ENCODE assay signal across 8 mouse cellular contexts in the genomic region with DNA sequence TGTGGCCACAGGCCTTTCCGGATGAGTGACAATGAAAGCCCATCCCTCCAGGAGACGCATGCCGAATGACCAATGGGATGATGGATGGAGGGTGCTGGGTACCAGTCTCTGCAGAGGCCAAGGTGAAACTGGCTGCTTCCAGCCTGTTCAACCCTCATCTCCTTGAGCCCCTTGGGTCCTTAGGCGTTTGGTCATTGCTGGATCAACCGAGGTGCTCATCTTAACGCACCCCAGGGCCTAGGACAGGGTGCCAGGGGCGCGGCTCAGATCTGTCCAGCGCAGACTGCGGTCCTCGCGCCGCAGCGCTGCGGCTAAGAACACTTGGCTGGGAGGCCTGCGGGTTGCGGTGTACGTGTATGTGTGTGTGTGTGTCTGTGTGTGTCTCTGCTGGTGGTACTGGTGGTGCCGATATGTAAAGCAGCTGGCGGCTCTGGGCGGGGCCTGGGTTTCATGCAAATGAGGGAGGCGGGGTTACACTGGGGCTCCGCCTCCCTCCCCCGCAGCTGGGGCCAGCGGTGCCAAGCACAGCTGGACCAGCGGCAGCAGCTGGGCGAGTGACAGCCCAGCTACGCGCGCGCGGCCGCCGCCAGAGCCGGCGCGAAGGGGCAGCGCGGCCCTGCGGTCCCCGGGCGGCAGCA. TPM values are rescaled to one million over a fixed set of nuclear protein-coding genes. Genes with fewer than 3 reads are reported as not detected.
DNase-seq lines count a peak whose midpoint lies in the region; ATAC-seq lines count a peak whose summit lies in the region.

Gene Prkcb (plus strand): TSS at position 147 of the 638 bp plus-strand sequence.

- peaks cover 58% of the 10 kb centered on the region for H3K27me3 ChIP-seq in embryonic facial prominence, embryonic 10.5 days (replicated peaks; ENCODE audit: low read depth, poor library complexity, severe bottlenecking)
- H3K27me3 ChIP-seq in limb, embryonic 10.5 days (ENCODE audit: low read depth, poor library complexity, severe bottlenecking) = peaks cover 54% of the 10 kb centered on the region
- H3K27me3 ChIP-seq in midbrain, embryonic 11.5 days (ENCODE audit: control insufficient read depth, insufficient read depth, low read length) = peaks cover 17% of the 10 kb centered on the region

- no peaks in the 10 kb centered on the region for H3K36me3 ChIP-seq in embryonic facial prominence, embryonic 10.5 days (replicated peaks)
- no peaks in the 10 kb centered on the region for H3K36me3 ChIP-seq in limb, embryonic 10.5 days
- H3K36me3 ChIP-seq in midbrain, embryonic 11.5 days (ENCODE audit: control insufficient read depth, insufficient read depth, low read length) = no peaks in the 10 kb centered on the region

- H3K4me1 ChIP-seq in embryonic facial prominence, embryonic 10.5 days = peaks cover 25% of the 10 kb centered on the region
- H3K4me1 ChIP-seq in limb, embryonic 10.5 days = peaks cover 32% of the 10 kb centered on the region
- peaks cover 10% of the 10 kb centered on the region for H3K4me1 ChIP-seq in midbrain, embryonic 11.5 days (ENCODE audit: control insufficient read depth, insufficient read depth, low read length)

- peak; percentile 83 for DNase-seq in adrenal gland, postnatal 14 days
- DNase-seq in embryonic facial prominence, embryonic 10.5 days (ENCODE audit: low spot score) = peak; percentile 85
- DNase-seq in heart, adult 18-20 months = peak; percentile 40 to 67
- DNase-seq in kidney, adult 18-20 months = peak; percentile 18
- DNase-seq in limb, embryonic 10.5 days (ENCODE audit: low spot score) = peak; percentile 84
- DNase-seq in midbrain, embryonic 11.5 days (ENCODE audit: low spot score, missing footprints) = peak; percentile 97
- DNase-seq in right cerebral cortex, postnatal 4 days = peak; percentile 81
- peak; percentile 73 to 76 for DNase-seq in urinary bladder, postnatal 4 days (ENCODE audit: low spot score in 2 of 2)

- ATAC-seq in midbrain, embryonic 11.5 days (ENCODE audit: low FRiP score) = peak; percentile 91

- H3K4me3 ChIP-seq in embryonic facial prominence, embryonic 10.5 days = peak within 1 kb of the TSS; percentile 72
- H3K4me3 ChIP-seq in limb, embryonic 10.5 days = peak within 1 kb of the TSS; percentile 70
- peak within 1 kb of the TSS; percentile 60 for H3K4me3 ChIP-seq in midbrain, embryonic 11.5 days (ENCODE audit: low read depth, low read length)

- peak within 1 kb of the TSS; percentile 24 for H3K27ac ChIP-seq in embryonic facial prominence, embryonic 10.5 days (replicated peaks)
- H3K27ac ChIP-seq in limb, embryonic 10.5 days = peak within 1 kb of the TSS; percentile 53
- no peak within 1 kb of the TSS for H3K27ac ChIP-seq in midbrain, embryonic 11.5 days (ENCODE audit: low read depth, low read length)

- peak within 1 kb of the TSS; percentile 90 for H3K4me2 ChIP-seq in midbrain, embryonic 11.5 days

- H3K9ac ChIP-seq in midbrain, embryonic 11.5 days (ENCODE audit: low read length) = peak within 1 kb of the TSS; percentile 58

- WGBS in embryonic facial prominence, embryonic 10.5 days = 9% methylated on average over 41 of the region's 42 CpGs
- 7% methylated on average over 41 of the region's 42 CpGs for WGBS in limb, embryonic 10.5 days
- 5% methylated on average over 36 of the region's 42 CpGs for WGBS in midbrain, embryonic 11.5 days

- no peaks in the 10 kb centered on the region for H3K9me3 ChIP-seq in embryonic facial prominence, embryonic 10.5 days
- no peaks in the 10 kb centered on the region for H3K9me3 ChIP-seq in limb, embryonic 10.5 days (replicated peaks)
- H3K9me3 ChIP-seq in midbrain, embryonic 11.5 days (ENCODE audit: control insufficient read depth, low read length) = no peaks in the 10 kb centered on the region

RNA-seq across cellular contexts. Expression of gene Prkcb, which starts in this region (rescaled TPM):
- 7.5 and 24.1 TPM in 2 replicates for total RNA-seq in adrenal gland, postnatal 14 days (2021)
- polyA plus RNA-seq in embryonic facial prominence, embryonic 10.5 days (2016; fragmentation: Nextera tagmentation; extraction: Ambion mirVana) = 3.2 and 3.6 TPM in 2 replicates
- 1 to 10 TPM; 3.4 to 8.6 TPM for total RNA-seq in heart, adult 18-20 months (2021)
- 3.7 and 6.0 TPM in 2 replicates for polyA plus RNA-seq in limb, embryonic 10.5 days (2016; fragmentation: Nextera tagmentation; extraction: Ambion mirVana)
- 15.3 and 17.9 TPM in 2 replicates for polyA plus RNA-seq in midbrain, embryonic 11.5 days (2014; fragmentation: Nextera tagmentation; extraction: Ambion mirVana)

Comparison
In these comparisons a context has a peak if more than half of its experiments do, and no peak if none do; other contexts are left out.
1. DNase-seq: peak in every context shown above with its lines; median percentile 97 in midbrain, embryonic 11.5 days; 85 in embryonic facial prominence, embryonic 10.5 days; 84 in limb, embryonic 10.5 days; 83 in adrenal gland, postnatal 14 days; 81 in right cerebral cortex, postnatal 4 days; 74 in urinary bladder, postnatal 4 days; 54 in heart, adult 18-20 months; 18 in kidney, adult 18-20 months.